Mouse (Mus musculus) spleen, postnatal 4 days (tissue): Measurements from ENCODE around the gene Wdr89.
A peak's percentile ranks its signal among the peaks of the same experiment; 100 is the strongest.

ENCODE experiments used
- DNase-seq, 2 experiments: peaks; one replicate each; pipeline ENCODE4 v3.0.0; 2022; ENCODE audit warnings: low spot score in 2 of 2

Gene Wdr89

DNA sequence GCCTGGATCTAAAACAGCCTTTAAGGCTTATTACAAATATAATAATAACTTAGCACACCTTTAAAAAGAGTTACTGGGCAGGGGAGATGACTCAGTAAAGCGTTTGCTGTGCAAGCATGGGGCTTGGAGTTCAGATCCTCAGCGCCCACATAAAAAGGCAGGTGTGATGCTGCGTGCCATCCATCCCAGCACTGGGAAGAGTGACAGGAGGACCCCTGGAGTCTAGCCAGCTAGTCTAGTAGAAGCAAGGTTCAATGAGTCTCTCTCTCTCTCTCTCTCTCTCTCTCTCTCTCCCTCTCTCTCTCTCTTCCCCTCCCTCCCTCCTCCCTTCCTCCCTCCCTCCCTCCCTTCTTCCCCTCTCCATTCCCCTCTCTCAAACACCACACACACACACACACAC lies 53.8 kb downstream of the Wdr89 start:
- no peak for DNase-seq

- no peak for DNase-seq
Observed at GRCm38 (mm10) chr12:75612711-75613110, 56.6 kb downstream of the Wdr89 start.

DNA sequence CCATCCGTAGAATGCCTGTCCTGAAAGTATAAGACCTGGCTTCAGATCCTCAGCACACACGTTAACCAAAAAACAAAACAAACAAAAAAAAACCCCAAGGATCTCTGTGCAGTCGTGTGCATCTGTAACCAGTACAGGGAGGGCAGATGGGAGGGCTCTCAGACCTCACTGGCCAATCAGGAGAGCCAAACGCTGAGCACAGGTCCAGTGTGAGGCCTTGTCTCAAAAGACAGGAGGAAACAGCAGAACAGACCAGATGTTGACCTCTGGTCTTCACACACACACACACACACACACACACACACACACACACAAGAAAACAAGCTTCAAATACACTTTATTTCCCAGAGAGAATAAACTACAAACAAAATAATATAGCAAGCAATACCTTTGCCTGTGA lies 69.8 kb downstream of the Wdr89 start:
- peak; percentile 39 to 71 for DNase-seq

DNA sequence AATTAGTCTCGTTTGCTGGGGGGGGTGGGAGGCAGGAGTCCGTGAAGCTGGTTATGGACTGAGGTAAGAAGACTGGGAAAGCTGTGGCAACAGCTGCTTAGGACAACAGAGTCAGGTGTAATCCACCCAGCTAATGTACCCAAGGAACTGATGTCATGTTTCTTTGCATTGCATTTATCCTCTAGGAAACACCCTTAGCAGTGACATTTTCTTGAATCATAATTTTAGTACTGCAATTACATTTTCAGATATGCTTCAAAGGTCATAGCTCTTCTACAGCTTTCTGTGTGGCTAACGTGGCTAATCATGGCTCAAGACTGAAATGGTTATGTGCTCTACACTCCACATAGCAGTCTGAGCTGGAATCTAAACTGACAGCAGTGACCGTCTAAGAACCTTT lies 70.3 kb downstream of the Wdr89 start:
- DNase-seq: no peak

DNA sequence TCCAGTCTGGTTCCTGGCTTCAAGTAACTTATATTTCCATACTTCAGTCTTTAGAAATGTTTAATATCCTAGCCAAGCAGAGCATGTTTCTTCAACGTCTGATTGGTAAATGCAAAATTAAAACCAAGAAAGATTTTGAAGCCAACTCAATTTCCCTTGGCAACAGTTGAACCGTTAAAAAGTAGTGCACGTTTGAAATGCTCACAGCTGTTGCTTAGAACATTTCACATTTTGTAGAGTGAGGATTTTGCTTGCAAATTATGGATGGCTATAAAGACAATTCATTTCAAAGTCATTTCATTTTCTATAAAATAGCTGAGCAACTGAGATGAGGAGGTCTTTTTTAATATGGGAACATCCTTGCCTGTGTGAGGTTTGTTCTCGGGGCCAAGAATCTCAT lies 71.6 kb downstream of the Wdr89 start:
- no peak for DNase-seq

DNA sequence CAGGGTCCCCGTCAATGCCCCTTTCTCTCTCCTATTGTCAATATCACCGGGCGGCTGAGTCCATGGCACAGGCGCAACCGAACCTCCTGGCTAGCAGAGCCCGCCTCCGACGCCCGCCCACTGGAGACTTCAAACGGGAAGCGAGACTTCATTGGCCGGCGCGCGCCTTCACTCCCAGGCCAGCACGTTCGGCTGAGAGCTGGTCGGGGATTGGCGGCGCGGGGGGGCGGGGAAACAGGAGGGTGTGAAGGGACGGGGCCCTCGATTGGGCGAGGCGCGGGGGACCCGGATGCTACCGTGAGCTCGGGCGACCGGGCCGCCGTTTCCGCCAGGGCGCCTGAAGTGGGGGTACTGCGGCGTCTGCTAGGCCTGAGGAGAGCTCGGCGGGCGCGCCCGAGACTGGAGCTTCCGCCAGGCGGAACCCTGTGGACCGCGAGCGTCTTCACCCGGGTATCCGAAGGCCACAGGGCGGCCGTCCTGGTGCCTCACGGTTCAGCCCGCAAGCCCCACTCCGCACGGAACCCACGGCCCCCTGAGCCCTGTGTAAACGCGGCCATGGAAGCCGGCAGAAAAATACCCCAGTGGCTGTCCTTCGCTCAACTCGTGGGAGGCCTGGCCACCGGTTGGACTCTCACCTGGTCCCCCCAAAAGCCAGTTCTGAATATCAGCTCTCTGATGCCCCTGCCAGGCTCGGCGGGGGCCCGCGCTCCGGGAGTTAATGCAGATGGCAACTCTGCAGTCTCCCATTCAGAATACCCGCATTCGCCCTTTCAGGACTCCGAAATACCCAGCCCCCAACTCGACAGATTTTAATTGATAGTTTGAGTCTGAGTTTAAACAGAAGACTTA lies 73.0 kb downstream of the Wdr89 start, which contains the start of gene Ppp2r5e:
Gene Ppp2r5e (minus strand): TSS at position 92 of the 849 bp plus-strand sequence.
- DNase-seq: peak; percentile 99 to 100

GRCm38 (mm10) chr12:75595291-75596153 lies 73.8 kb downstream of the Wdr89 start:
- DNase-seq: peak; percentile 57 to 86

GRCm38 (mm10) chr12:75594404-75594803 lies 74.9 kb downstream of the Wdr89 start:
- no peak for DNase-seq

DNA sequence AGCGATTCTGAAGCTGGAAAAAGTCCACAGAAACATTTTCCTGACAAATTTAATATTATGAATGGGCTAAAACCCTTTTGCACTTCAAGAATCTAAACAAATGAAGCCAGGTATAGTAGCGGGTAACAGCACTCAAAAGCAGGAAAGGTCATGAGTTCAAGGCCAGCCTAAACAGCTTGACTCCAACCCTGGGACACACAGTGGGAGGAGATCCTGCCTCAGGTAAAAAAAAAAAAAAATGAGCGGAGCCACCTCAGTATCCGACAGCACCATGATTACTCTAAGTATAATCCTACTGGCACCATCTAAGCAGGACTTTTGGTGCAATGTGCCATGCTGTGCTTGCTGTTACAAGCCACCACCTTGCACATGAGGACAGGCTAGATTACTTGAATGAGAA lies 75.5 kb downstream of the Wdr89 start:
- no peak for DNase-seq

- DNase-seq: no peak
Observed at GRCm38 (mm10) chr12:75587501-75587900, 81.8 kb downstream of the Wdr89 start.

- no peak for DNase-seq
Observed at GRCm38 (mm10) chr12:75583776-75584175, 85.6 kb downstream of the Wdr89 start.
